Mouse (Mus musculus) liver, postnatal 0 days (tissue): ENCODE measurements around the gene Des. TPM values are rescaled to one million over a fixed set of nuclear protein-coding genes. Genes with fewer than 3 reads are reported as not detected.

ENCODE experiments used
- ATAC-seq: fragments of 200-750 bp; cut with Nextera tagmentation; 2 replicates; pipeline ENCODE4 v1.8.0; 2017; ENCODE audit warnings: mild to moderate bottlenecking, moderate library complexity
- DNase-seq: peaks from one replicate; pipeline ENCODE4 v3.0.0-alpha.2; 2016
- H3K27ac ChIP-seq: fragments of 300-500 bp; sonication (generic); 2 replicates; pipeline ENCODE4 v1.5.1; 2014; ENCODE audit warnings: antibody characterized with exemption, moderate library complexity, mild to moderate bottlenecking, low read depth
- H3K27me3 ChIP-seq: fragments of 300-500 bp; sonication (generic); 2 replicates; pipeline ENCODE4 v1.6.1; 2014; ENCODE audit warnings: low read length, control low read depth, mixed read lengths; ENCODE audit not compliant: insufficient read depth
- H3K36me3 ChIP-seq: fragments of 300-500 bp; sonication (generic); replicated peaks from 2 replicates; pipeline ENCODE4 v1.6.1; 2014; ENCODE audit warnings: mild to moderate bottlenecking, control low read depth, low read length, moderate library complexity, mixed read lengths; ENCODE audit not compliant: insufficient read depth
- H3K4me1 ChIP-seq: fragments of 300-500 bp; sonication (generic); 2 replicates; pipeline ENCODE4 v1.6.1; 2014; ENCODE audit warnings: antibody characterized with exemption, mild to moderate bottlenecking, control low read depth; ENCODE audit not compliant: insufficient read depth
- H3K4me2 ChIP-seq: fragments of 300-500 bp; sonication (generic); 2 replicates; pipeline ENCODE4 v1.6.1; 2014; ENCODE audit warnings: low read depth, mild to moderate bottlenecking, low read length, moderate library complexity, mixed read lengths
- H3K4me3 ChIP-seq: fragments of 300-500 bp; sonication (generic); 2 replicates; pipeline ENCODE4 v1.5.1; 2014; ENCODE audit warnings: low read depth, low read length
- H3K9ac ChIP-seq: fragments of 300-500 bp; sonication (generic); replicated peaks from 2 replicates; pipeline ENCODE4 v1.6.1; 2014; ENCODE audit warnings: mild to moderate bottlenecking, moderate library complexity
- H3K9me3 ChIP-seq: fragments of 300-500 bp; sonication (generic); 2 replicates; pipeline ENCODE4 v1.6.1; 2016; ENCODE audit warnings: mild to moderate bottlenecking, control low read depth, low read length, mixed read lengths
- CTCF ChIP-seq: sonication (generic); IDR thresholded peaks from 2 replicates; pipeline ENCODE4 v1.5.1; 2016; ENCODE audit warnings: antibody characterized with exemption, low read depth
- EP300 ChIP-seq: IDR thresholded peaks from 2 replicates; pipeline ENCODE4 v1.6.1; 2016; ENCODE audit warnings: antibody characterized with exemption, low read depth, mild to moderate bottlenecking
- WGBS: fragments of 180-500 bp; shearing (Covaris S2); extraction: QIAGEN DNeasy Blood & Tissue Kit; methylation state at CpG from one replicate; pipeline ENCODE4 v1.1.7; 2014; ENCODE audit not compliant: insufficient replicate concordance; 5-methylcytosine and 5-hydroxymethylcytosine counted together
- polyA plus RNA-seq: library from polyadenylated mRNA; unstranded; fragments of >200 nt; fragmentation: Nextera tagmentation; extraction: Ambion mirVana; gene quantifications from 2 replicates; pipeline ENCODE4 v1.2.1, GENCODE M21; 2015

Gene Des
- polyA plus RNA-seq, 1 experiment from 2014 or later = 4.0 TPM

GRCm38 (mm10) chr1:75369984-75370660 lies 10.0 kb downstream of the Des start:
- Histone ChIP-seq H3K4me2 (0 out of 2 replicates have a peak overlapping the region, but pooled peaks have one; percentile 44), H3K4me3 (no peak overlapping the region), H3K27me3 (peaks cover 10% of the 10 kb centered on the region), H3K27ac (peak overlapping the region; percentile 52), H3K36me3 (no peaks in the 10 kb centered on the region), H3K9me3 (no peaks in the 10 kb centered on the region), H3K4me1 (peaks cover 11% of the 10 kb centered on the region), H3K9ac (no peak overlapping the region)
- 43% methylated on average over 13 of the region's 13 CpGs for WGBS
- DNase-seq (peak; percentile 75), ATAC-seq (peak; percentile 84)
- no peak for TF ChIP-seq CTCF
- no peak for TF ChIP-seq EP300

- Histone ChIP-seq H3K27ac (0 out of 2 replicates have a peak overlapping the region, but pooled peaks have one; percentile 26), H3K4me1 (peaks cover 11% of the 10 kb centered on the region), H3K9ac (no peak overlapping the region), H3K4me2 (no peak overlapping the region), H3K36me3 (no peaks in the 10 kb centered on the region), H3K4me3 (no peak overlapping the region), H3K9me3 (no peaks in the 10 kb centered on the region), H3K27me3 (peaks cover 22% of the 10 kb centered on the region)
- peak; percentile 20; the same call in 1 of the 2 replicates for ATAC-seq
- 52% methylated on average over 13 of the region's 13 CpGs for WGBS
- DNase-seq = peak; percentile 58
- TF ChIP-seq CTCF (peak; percentile 60), EP300 (no peak)
Observed at GRCm38 (mm10) chr1:75371317-75372095, 11.4 kb downstream of the Des start.

GRCm38 (mm10) chr1:75372450-75372849 lies 12.3 kb downstream of the Des start:
- Histone ChIP-seq H3K36me3 (no peaks in the 10 kb centered on the region), H3K4me1 (peaks cover 11% of the 10 kb centered on the region), H3K4me2 (no peak overlapping the region), H3K4me3 (no peak overlapping the region), H3K27ac (no peak overlapping the region), H3K27me3 (peaks cover 24% of the 10 kb centered on the region), H3K9me3 (no peaks in the 10 kb centered on the region), H3K9ac (no peak overlapping the region)
- WGBS = 74% methylated on average over 3 of the region's 3 CpGs
- ATAC-seq (no peak), DNase-seq (no peak)
- TF ChIP-seq CTCF (no peak), EP300 (no peak)

- 66% methylated on average over 3 of the region's 3 CpGs for WGBS
- peaks cover 24% of the 10 kb centered on the region for H3K27me3 ChIP-seq
- H3K4me1 ChIP-seq = peaks cover 11% of the 10 kb centered on the region
- DNase-seq (no peak), ATAC-seq (no peak)
- H3K4me3 ChIP-seq = no peak overlapping the region
- no peak for TF ChIP-seq EP300
- TF ChIP-seq CTCF = no peak
- H3K36me3 ChIP-seq = no peaks in the 10 kb centered on the region
- no peaks in the 10 kb centered on the region for H3K9me3 ChIP-seq
- H3K27ac ChIP-seq = no peak overlapping the region
- no peak overlapping the region for H3K9ac ChIP-seq
- no peak overlapping the region for H3K4me2 ChIP-seq
Observed at GRCm38 (mm10) chr1:75373276-75373675, 13.1 kb downstream of the Des start.

- H3K36me3 ChIP-seq = no peaks in the 10 kb centered on the region
- ATAC-seq (0 out of 2 replicates have a peak, but pooled peaks have one; percentile 11), DNase-seq (no peak)
- TF ChIP-seq CTCF = no peak
- TF ChIP-seq EP300 = no peak
- peaks cover 26% of the 10 kb centered on the region for H3K27me3 ChIP-seq
- H3K9ac ChIP-seq = no peak within 1 kb of the TSS
- H3K27ac ChIP-seq = no peak within 1 kb of the TSS
- H3K9me3 ChIP-seq = no peaks in the 10 kb centered on the region
- H3K4me2 ChIP-seq = peak within 1 kb of the TSS; percentile 45
- H3K4me1 ChIP-seq = no peaks in the 10 kb centered on the region
- H3K4me3 ChIP-seq = no peak within 1 kb of the TSS
- 6% methylated on average over 55 of the region's 57 CpGs for WGBS
Observed at GRCm38 (mm10) chr1:75374950-75375936, 15.1 kb downstream of the Des start, which contains the start of gene Speg. Gene Speg (plus strand): TSS chr1:75375297.
